Mouse (Mus musculus) urinary bladder, postnatal 4 days (tissue): ENCODE results near the gene Fyn.

Experiments used
- DNase-seq, 2 experiments: peaks; one replicate each; pipeline ENCODE4 v3.0.0; 2021 to 2022; ENCODE audit warnings: low spot score in 2 of 2

Fyn gene

GRCm38 (mm10) chr10:39411857-39412559 is 43.4 kb downstream of the Fyn start:
- no peak for DNase-seq

DNA sequence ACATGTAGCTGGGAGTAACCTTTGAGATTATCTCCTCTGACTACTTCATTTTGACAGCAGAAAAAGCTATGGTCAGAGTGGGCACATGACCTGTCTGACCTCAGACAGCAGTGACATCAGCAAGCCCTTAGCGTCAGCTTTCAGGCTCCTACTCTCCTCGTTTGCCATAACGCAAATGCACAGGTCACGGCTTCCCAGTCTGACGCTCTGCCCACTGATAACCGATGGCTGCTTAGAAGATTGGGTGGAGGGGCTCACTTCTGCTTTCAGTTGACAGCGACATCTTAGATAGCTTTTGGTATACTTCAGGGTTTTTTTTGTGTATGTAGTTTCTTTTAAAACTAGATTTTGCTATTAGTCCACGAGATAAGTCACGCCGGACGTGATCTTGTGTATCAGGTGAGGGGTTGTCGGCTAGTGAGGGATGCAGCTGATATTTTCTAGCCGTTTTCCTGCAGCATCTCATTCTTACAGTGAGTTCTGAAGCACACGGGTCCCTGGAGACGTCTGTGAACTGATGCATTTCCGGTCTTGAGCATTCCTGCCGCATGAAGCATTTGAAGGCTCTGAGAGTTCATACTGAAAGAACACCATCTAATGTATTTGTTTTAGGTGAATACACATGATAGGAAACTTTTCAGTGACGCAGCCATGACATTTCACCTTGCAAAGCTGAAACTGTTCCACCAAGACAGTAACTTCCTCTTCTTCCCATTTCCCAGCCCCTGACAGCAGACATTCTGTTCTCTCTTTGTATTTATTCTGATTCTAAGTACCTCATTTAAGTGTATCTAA is 44.4 kb downstream of the Fyn start:
- DNase-seq: no peak

DNA sequence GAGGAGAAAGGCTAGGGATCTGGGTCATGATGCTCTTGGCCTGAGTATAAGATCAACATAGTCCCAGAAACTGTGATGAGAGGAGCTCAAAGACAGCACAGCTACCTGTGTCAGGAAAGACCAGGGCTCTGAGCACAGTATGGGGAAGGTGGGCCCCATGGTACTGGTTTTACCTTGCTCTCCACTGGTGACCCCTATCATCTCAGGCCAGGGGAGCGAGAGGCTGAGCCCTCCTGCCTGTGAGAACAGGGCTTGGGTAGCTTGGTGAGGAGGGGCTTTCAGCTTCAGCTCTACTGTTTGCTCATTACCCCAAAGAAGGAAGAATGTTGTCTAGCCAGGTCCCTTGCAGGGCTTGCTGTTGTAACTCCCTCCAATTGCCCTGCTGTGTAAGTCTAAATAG is 45.4 kb downstream of the Fyn start:
- DNase-seq: no peak

DNA sequence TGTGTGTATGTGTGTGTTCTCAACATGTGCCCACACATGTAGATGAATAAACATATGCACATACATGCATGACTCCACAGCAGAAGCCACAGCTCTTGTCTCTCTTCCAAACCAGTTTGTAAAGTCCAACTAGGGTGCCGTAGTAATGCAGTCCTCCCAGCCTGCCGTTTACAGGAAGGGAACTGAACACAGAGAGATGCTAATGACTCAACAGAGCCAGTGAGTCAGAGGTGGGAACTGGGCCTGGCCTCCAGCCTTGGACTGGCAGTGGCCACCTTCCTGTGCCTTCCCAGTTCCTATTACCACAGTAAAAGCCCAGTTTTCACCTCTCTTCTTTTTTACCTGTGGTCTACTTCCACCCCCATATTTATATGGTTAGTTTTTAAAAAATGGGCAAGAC is 46.9 kb downstream of the Fyn start:
- no peak for DNase-seq

- no peak for DNase-seq
Observed at GRCm38 (mm10) chr10:39417611-39418010, 49.0 kb downstream of the Fyn start.

DNA sequence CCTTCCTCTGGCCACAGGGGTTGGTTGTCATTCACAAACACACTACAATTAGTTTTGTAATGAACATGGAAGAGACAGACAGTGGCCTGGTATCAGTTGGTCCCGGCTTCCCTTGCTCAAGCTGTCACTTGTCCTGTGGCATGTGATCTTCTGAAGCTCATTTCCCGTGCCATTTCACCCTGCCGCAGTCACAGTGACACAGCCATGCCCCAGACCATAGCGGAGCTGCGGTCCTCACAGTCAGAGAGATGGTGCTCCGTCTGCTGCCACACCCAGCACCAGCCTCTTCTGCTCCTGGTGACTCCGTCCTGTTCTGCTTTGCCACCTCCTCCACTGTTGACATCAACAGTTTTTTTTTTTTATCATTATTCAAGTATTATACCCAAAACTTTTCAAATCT is 49.7 kb downstream of the Fyn start:
- no peak for DNase-seq

- no peak for DNase-seq
Observed at GRCm38 (mm10) chr10:39420842-39421617, 52.4 kb downstream of the Fyn start.

GRCm38 (mm10) chr10:39421772-39422171 is 53.1 kb downstream of the Fyn start:
- peak in 1 of 2 experiments; percentile 51 for DNase-seq

GRCm38 (mm10) chr10:39424643-39425042 is 56.0 kb downstream of the Fyn start:
- DNase-seq: no peak

- no peak for DNase-seq
Observed at GRCm38 (mm10) chr10:39426033-39426432, 57.4 kb downstream of the Fyn start.

DNA sequence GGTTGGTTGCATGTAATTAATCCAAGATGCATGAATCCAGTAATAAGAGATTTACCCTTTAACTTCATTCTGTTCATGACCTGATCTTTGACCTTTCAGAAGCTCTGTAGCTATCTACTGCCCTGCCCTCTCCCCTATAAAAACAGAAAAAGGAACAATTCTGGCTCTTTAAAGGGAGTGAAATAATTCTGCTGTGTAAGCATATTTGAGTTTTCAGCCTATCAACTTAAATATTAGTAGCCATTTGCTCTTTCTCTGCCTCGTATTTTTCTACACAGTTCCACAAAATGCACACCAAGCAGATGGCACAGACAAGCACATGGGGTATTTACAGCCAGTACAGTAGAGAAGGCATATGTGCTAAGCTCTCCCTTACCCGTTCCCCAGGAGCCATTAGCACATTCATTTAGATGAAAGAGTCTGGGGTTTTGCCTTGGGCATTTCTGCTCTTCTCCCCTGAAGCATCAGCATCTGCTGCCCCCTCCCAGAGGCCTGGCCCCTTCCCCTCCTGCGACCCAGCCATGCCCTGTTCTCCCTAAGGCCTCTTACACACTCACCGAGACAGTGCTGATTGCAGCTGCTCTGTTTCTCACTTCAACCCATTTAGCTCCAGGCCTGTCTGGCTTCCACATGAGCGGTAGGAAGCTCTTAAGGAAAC is 58.3 kb downstream of the Fyn start:
- peak in 1 of 2 experiments; percentile 48 for DNase-seq

GRCm38 (mm10) chr10:39429661-39430060 is 61.0 kb downstream of the Fyn start:
- no peak for DNase-seq

GRCm38 (mm10) chr10:39430074-39430764 is 61.6 kb downstream of the Fyn start:
- DNase-seq: no peak

DNA sequence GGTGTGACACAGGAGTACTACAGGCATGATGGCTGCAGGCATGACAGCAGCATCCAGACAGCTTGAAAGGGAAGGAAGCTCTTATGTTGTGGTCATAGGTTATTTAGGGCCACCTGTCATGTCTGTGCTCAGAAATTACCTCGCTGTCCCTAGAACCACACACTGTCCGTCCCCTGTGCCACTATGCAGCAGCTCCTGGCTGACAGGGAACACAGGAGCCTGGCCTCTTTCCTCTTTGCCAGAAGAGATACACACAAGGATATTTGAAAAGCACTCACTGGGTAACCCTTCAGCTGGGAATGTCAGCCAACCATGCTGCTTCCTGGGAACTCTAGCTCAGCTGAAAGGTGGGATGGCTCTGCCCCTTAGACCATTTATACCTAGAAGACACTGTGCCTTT is 62.6 kb downstream of the Fyn start:
- DNase-seq: no peak

- DNase-seq: no peak
Observed at GRCm38 (mm10) chr10:39432648-39433568, 64.3 kb downstream of the Fyn start.

DNA sequence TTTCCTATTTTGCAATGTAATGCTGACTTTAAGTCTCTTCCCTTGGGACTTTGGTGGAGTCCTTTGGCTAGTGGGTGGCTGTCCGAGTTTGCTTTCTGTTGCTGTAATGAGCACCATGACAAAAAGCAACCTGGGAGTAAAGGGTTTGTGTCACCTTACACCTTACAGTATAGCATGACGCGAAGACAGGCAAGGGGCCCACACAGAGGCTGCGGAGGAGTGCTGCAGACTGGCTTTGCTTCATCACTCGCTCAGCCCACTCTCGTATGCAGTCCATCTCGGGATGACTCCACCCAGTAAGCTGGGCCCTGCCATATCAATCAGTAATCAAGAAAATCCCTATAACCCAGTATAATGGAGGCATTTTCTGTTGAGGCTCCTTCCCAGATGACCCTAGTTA is 65.2 kb downstream of the Fyn start:
- DNase-seq: no peak

DNA sequence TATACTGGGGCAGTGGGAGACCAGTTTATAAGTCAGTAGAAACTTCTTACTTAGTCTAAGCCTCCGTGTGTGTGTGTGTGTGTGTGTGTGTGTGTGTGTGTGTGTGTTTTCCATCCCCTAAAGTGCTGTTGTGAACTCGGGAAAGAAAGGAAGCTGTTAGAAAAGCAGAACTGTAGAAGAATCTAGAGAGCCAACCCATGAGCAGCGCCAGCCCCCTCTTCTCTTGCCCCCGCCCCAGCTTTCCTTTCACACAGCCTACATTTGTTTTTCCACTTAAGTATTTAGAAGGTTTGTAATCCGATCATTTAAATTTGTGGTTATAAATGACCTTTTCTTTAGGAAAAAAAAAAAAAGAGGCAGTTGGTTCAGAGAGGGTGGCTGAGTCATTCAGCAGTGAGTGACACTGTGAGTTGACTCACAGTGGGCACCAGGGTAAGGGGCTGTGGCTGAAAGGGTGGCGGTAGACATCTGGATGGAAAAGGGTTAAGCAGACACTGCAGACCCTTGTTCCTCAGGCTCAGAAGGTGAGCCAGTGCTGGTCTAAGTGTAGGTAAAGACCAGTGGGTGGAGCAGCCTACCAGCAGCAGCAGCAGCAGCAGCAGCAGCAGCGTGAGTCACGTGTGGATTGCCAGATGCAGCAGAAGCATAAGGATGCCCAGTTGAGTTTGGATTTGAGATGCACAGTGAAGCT is 66.2 kb downstream of the Fyn start:
- no peak for DNase-seq

GRCm38 (mm10) chr10:39438905-39439304 is 70.2 kb downstream of the Fyn start:
- no peak for DNase-seq

DNA sequence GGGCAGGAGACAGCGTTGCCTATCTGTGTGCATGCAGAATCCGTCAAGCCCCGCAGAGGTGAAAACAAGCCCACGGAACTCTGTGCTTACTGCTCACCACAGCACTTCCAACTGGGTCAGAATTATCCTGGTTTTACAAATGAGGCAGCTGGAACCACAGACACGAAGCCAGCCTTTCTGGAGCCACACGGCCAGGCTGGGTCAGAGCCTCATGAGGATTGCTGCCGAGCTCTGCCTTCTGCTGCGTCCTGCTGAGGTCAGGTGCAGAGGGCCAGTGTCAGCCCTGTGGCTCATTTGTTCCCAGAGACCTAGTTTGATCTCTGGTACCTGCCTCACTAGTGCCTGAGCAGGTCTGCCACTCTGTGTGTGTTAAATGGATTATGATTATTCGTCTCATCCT is 71.9 kb downstream of the Fyn start:
- DNase-seq: no peak

DNA sequence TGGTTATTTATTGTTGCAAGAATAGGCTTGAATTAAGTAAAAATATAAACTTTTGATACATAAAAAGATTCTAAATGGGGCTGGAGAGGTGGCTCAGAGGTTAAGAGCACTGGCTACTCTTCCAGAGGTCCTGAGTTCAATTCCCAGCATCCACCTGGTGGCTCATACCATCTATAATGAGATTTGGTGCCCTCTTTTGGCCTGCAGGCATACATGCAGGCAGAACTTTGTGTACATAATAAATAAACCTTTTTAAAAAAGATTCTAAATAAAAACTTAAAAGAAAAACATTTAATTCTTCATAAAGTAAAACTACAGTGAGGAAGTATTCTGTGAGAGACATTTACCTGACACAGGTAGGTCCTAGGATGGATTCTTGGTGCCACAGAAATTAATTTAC is 73.0 kb downstream of the Fyn start:
- no peak for DNase-seq
